Mouse (Mus musculus) kidney, postnatal 0 days (tissue): ENCODE measurements at regions not wholly inside any gene's neighbourhood (a gene's known extent, or its start where the extent isn't known, plus 50 kb on each side); places are given as distances from the start of the nearest gene placed in this dataset.

Experiments used
- ATAC-seq: fragments of 200-750 bp; cut with Nextera tagmentation; replicated peaks from 2 replicates; pipeline ENCODE4 v1.8.0; 2017; ENCODE audit warnings: low read depth, moderate number of reproducible peaks, moderate TSS enrichment, moderate library complexity; ENCODE audit not compliant: low FRiP score
- DNase-seq: peaks from one replicate; pipeline ENCODE4 v3.0.0-alpha.2; 2016; ENCODE audit warnings: low spot score
- H3K27ac ChIP-seq: fragments of 300-500 bp; sonication (generic); 2 replicates; pipeline ENCODE4 v1.5.1; 2014; ENCODE audit warnings: mild to moderate bottlenecking
- H3K27me3 ChIP-seq: fragments of 300-500 bp; sonication (generic); 2 replicates; pipeline ENCODE4 v1.6.1; 2014; ENCODE audit warnings: low read length, mixed read lengths; ENCODE audit not compliant: insufficient read depth
- H3K36me3 ChIP-seq: fragments of 300-500 bp; sonication (generic); 2 replicates; pipeline ENCODE4 v1.6.1; 2014; ENCODE audit warnings: low read length, mixed read lengths; ENCODE audit not compliant: insufficient read depth
- H3K4me1 ChIP-seq: fragments of 300-500 bp; sonication (generic); replicated peaks from 2 replicates; pipeline ENCODE4 v1.6.1; 2014; ENCODE audit warnings: antibody characterized with exemption, low read length, mixed read lengths; ENCODE audit not compliant: insufficient read depth
- H3K4me2 ChIP-seq: fragments of 300-500 bp; sonication (generic); 2 replicates; pipeline ENCODE4 v1.6.1; 2014; ENCODE audit warnings: mild to moderate bottlenecking, low read length, moderate library complexity, mixed read lengths
- H3K4me3 ChIP-seq: fragments of 300-500 bp; sonication (generic); replicated peaks from 2 replicates; pipeline ENCODE4 v1.5.1; 2014; ENCODE audit warnings: low read depth, low read length
- H3K9ac ChIP-seq: fragments of 300-500 bp; sonication (generic); 2 replicates; pipeline ENCODE4 v1.6.1; 2014; ENCODE audit warnings: low read depth, low read length
- H3K9me3 ChIP-seq: fragments of 300-500 bp; sonication (generic); replicated peaks from 2 replicates; pipeline ENCODE4 v1.6.1; 2016; ENCODE audit warnings: low read length, inconsistent platforms, mixed read lengths
- CTCF ChIP-seq: IDR thresholded peaks from 2 replicates; pipeline ENCODE4 v1.5.1; 2016; ENCODE audit warnings: antibody characterized with exemption, low read depth, mild to moderate bottlenecking, moderate library complexity
- WGBS: fragments of 180-500 bp; shearing (Covaris S2); extraction: QIAGEN DNeasy Blood & Tissue Kit; methylation state at CpG from one replicate; pipeline ENCODE4 v1.1.7; 2014; 5-methylcytosine and 5-hydroxymethylcytosine counted together

- Histone ChIP-seq H3K4me1 (no peaks in the 10 kb centered on the region), H3K9me3 (no peaks in the 10 kb centered on the region), H3K4me3 (no peak overlapping the region), H3K9ac (no peak overlapping the region), H3K4me2 (no peak overlapping the region), H3K27me3 (no peaks in the 10 kb centered on the region), H3K36me3 (no peaks in the 10 kb centered on the region), H3K27ac (no peak overlapping the region)
- WGBS: 69% methylated on average over 23 of the region's 23 CpGs
- no peak for DNase-seq
- no peak for TF ChIP-seq CTCF
- no peak for ATAC-seq
Observed at GRCm38 (mm10) chr8:92231326-92232225, 125.8 kb upstream of the Irx5 start.

- no peak overlapping the region for H3K27ac ChIP-seq
- ATAC-seq: no peak
- 91% methylated on average over 2 of the region's 2 CpGs for WGBS
- DNase-seq: no peak
- no peak overlapping the region for H3K9ac ChIP-seq
- H3K4me3 ChIP-seq: no peak overlapping the region
- H3K9me3 ChIP-seq: no peaks in the 10 kb centered on the region
- H3K4me1 ChIP-seq: no peaks in the 10 kb centered on the region
- no peak for TF ChIP-seq CTCF
- no peak overlapping the region for H3K4me2 ChIP-seq
- H3K27me3 ChIP-seq: no peaks in the 10 kb centered on the region
- H3K36me3 ChIP-seq: no peaks in the 10 kb centered on the region
Observed at GRCm38 (mm10) chr8:92229526-92229925, 127.9 kb upstream of the Irx5 start.

GRCm38 (mm10) chr8:92224929-92225328, 132.5 kb upstream of the Irx5 start:
- Histone ChIP-seq H3K9me3 (no peaks in the 10 kb centered on the region), H3K4me2 (no peak overlapping the region), H3K4me1 (no peaks in the 10 kb centered on the region), H3K36me3 (no peaks in the 10 kb centered on the region), H3K9ac (no peak overlapping the region), H3K27ac (no peak overlapping the region), H3K4me3 (no peak overlapping the region), H3K27me3 (no peaks in the 10 kb centered on the region)
- ATAC-seq: no peak
- 76% methylated on average over 3 of the region's 3 CpGs for WGBS
- DNase-seq: no peak
- no peak for TF ChIP-seq CTCF

DNA sequence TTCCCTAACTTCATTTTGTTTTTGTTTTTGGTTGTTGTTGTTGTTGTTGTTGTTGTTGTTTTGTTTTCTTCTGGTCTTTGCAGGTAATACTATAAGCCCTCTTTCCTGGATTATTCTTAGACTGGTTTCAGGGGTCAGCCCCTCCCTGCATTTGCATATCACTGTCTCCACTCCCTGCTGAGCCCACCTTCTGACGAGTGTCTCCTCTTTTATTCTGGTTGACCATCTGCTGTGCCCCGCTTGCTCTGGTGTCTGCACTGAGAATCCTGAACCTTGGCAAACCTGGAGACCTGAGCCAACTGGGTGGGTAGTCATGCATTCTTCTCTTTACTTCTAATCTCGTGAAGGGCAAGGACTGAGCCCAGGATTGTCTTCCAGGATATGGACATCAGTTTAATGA, 134.4 kb upstream of the Irx5 start:
- H3K36me3 ChIP-seq: no peaks in the 10 kb centered on the region
- H3K4me1 ChIP-seq: no peaks in the 10 kb centered on the region
- no peak for DNase-seq
- no peak overlapping the region for H3K4me2 ChIP-seq
- TF ChIP-seq CTCF: no peak
- WGBS: 60% methylated on average over 3 of the region's 3 CpGs
- no peaks in the 10 kb centered on the region for H3K9me3 ChIP-seq
- H3K4me3 ChIP-seq: no peak overlapping the region
- no peak overlapping the region for H3K9ac ChIP-seq
- ATAC-seq: no peak
- no peaks in the 10 kb centered on the region for H3K27me3 ChIP-seq
- no peak overlapping the region for H3K27ac ChIP-seq

DNA sequence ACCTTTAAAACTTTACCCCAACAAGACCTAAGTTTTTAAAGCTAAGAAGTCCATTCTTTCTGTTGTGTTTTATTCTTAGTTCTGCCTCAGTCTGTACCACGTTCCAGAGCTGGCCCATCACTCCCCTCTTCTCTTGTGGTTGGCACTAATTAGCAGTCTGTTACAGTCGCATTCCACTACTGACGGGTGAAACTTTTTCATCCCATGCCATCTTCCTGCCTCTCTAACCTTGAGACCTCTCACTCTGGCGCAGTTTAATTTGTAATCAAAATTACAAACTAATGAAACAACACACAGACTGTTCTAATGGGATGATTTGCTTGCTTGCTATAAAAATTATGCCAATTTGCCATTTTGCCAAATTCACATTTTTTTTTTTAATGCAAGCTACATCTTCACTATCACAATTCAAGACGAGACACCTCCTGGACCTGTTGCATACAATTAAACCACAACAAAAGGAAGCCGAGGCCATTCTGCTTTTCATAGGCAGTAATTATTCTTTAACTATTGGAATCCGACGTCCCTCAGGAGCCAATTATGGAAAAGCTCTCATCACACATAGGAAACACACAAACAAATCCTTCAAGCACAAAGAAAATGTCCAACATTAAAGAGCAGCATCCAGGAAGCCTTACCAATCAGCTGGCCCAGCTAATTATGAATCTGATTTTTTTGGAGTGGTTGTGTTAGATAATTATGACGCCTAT, 138.1 kb upstream of the Irx5 start:
- Histone ChIP-seq H3K27me3 (no peaks in the 10 kb centered on the region), H3K4me1 (no peaks in the 10 kb centered on the region), H3K4me3 (no peak overlapping the region), H3K27ac (no peak overlapping the region), H3K9ac (no peak overlapping the region), H3K36me3 (no peaks in the 10 kb centered on the region), H3K9me3 (no peaks in the 10 kb centered on the region), H3K4me2 (no peak overlapping the region)
- DNase-seq (no peak), ATAC-seq (no peak)
- no peak for TF ChIP-seq CTCF
- 77% methylated on average over 9 of the region's 9 CpGs for WGBS

GRCm38 (mm10) chr8:92217521-92217920, 139.9 kb upstream of the Irx5 start:
- Histone ChIP-seq H3K9me3 (no peaks in the 10 kb centered on the region), H3K4me3 (no peak overlapping the region), H3K27me3 (no peaks in the 10 kb centered on the region), H3K27ac (no peak overlapping the region), H3K9ac (no peak overlapping the region), H3K4me1 (no peaks in the 10 kb centered on the region), H3K36me3 (no peaks in the 10 kb centered on the region), H3K4me2 (no peak overlapping the region)
- no peak for TF ChIP-seq CTCF
- DNase-seq: no peak
- no peak for ATAC-seq
- 92% methylated on average over 2 of the region's 2 CpGs for WGBS
